Mouse (Mus musculus) E14TG2a.4 (cell line): ENCODE results near the gene Prx.

Source experiments
- CTCF ChIP-seq: conservative IDR thresholded peaks from 2 replicates; pipeline ENCODE4 v1.5.1; 2014; ENCODE audit warnings: low read length
- NANOG ChIP-seq: IDR thresholded peaks from 2 replicates; pipeline ENCODE4 v1.6.1; 2014; ENCODE audit warnings: borderline replicate concordance, low read length, mixed read lengths
- POU5F1 ChIP-seq: IDR thresholded peaks from 2 replicates; pipeline ENCODE4 v1.6.1; 2014; ENCODE audit warnings: low read length, borderline replicate concordance

GRCm38 (mm10) chr7:27552931-27553513 lies 53.9 kb downstream of the Prx start, which contains the start of the genes Pld3 and 2310022A10Rik:
- no peak for TF ChIP-seq CTCF
- TF ChIP-seq POU5F1: no peak
- TF ChIP-seq NANOG: no peak
